Mouse (Mus musculus) gastrocnemius, postnatal 36 days (tissue): ENCODE results near the gene Raet1d. TPM values are rescaled to one million over a fixed set of nuclear protein-coding genes. Genes with fewer than 3 reads are reported as not detected.

Experiments
- total RNA-seq, 2 experiments: library from RNA; stranded (reverse); gene quantifications; 2 replicates each; pipeline ENCODE4 v1.2.3; 2021

Raet1d gene
- total RNA-seq, 2 experiments from 2014 or later, result not detected

Other genes starting within 250 kb of the Raet1d start
- 1 to 10 TPM in 1 of 2 experiments, under 1 TPM in 1; 0.71 to 1.1 TPM for gene E030030I06Rik, start 211.3 kb upstream of the Raet1d start, total RNA-seq
- gene Raet1e, start 202.0 kb upstream of the Raet1d start, total RNA-seq, result not detected
- gene H60b, start 202.0 kb upstream of the Raet1d start, total RNA-seq, result not detected